Mouse (Mus musculus) stomach, postnatal 0 days (tissue): ENCODE measurements at regions not wholly inside any gene's neighbourhood (a gene's known extent, or its start where the extent isn't known, plus 50 kb on each side); places are given as distances from the start of the nearest gene placed in this dataset.

Source experiments
- CTCF ChIP-seq: IDR thresholded peaks from 2 replicates; pipeline ENCODE4 v1.5.1; 2016; ENCODE audit warnings: antibody characterized with exemption, low read depth, mild to moderate bottlenecking, moderate library complexity
- EP300 ChIP-seq: optimal IDR thresholded peaks from 2 replicates; pipeline ENCODE3; 2016; ENCODE audit warnings: antibody characterized with exemption

- TF ChIP-seq EP300 (no peak), CTCF (no peak)
These were observed 178.8 kb downstream of the Spry2 start for GRCm38 (mm10) chr14:105717821-105718220.
